Mouse (Mus musculus): ENCODE data around the gene Gm37240. TPM values are rescaled to one million over a fixed set of nuclear protein-coding genes. Genes with fewer than 3 reads are reported as not detected.

Gm37240 gene
- polyA plus RNA-seq, 1 experiment = 0.77 TPM

GRCm38 (mm10) chr3:84860669-84861068 lies 1026.6 kb downstream of the Gm37240 start:
- DNase-seq = no peak
- no peak for TF ChIP-seq POLR2A (IDR thresholded peaks at IDR 0.05; ENCODE audit: borderline replicate concordance, insufficient read depth, low read length)
- no peak for TF ChIP-seq CTCF (IDR thresholded peaks at IDR 0.05; ENCODE audit: borderline replicate concordance, insufficient read depth, low read depth, low read length)
- whole genome bisulfite sequencing = 91% methylated on average over 1 of the region's 1 CpGs

GRCm38 (mm10) chr3:84854440-84854839 lies 1032.9 kb downstream of the Gm37240 start:
- WGBS = 91% methylated on average over 1 of the region's 1 CpGs
- H3K27ac ChIP-seq (ENCODE audit: insufficient read depth, low read length) = no peak overlapping the region
- H3K4me3 ChIP-seq (replicated peaks; ENCODE audit: insufficient read depth, low read depth, low read length) = no peak overlapping the region
- no peaks in the 10 kb centered on the region for H3K27me3 ChIP-seq (ENCODE audit: control insufficient read depth, insufficient read depth, low read length)
- H3K4me1 ChIP-seq (ENCODE audit: control insufficient read depth, insufficient read depth, low read length) = no peaks in the 10 kb centered on the region
- DNase-seq = no peak
- TF ChIP-seq CTCF (IDR thresholded peaks at IDR 0.05; ENCODE audit: borderline replicate concordance, insufficient read depth, low read depth, low read length) (no peak), POLR2A (IDR thresholded peaks at IDR 0.05; ENCODE audit: borderline replicate concordance, insufficient read depth, low read length) (no peak)

More at GRCm38 (mm10) chr3:84860669-84861068, 1026.6 kb downstream of the Gm37240 start:
- Histone ChIP-seq H3K27ac (ENCODE audit: insufficient read depth, low read length) (no peak overlapping the region), H3K27me3 (ENCODE audit: control insufficient read depth, insufficient read depth, low read length) (no peaks in the 10 kb centered on the region), H3K4me1 (ENCODE audit: control insufficient read depth, insufficient read depth, low read length) (no peaks in the 10 kb centered on the region), H3K4me3 (replicated peaks; ENCODE audit: insufficient read depth, low read depth, low read length) (no peak overlapping the region)

GRCm38 (mm10) chr3:84852877-84853276 lies 1034.4 kb downstream of the Gm37240 start:
- Histone ChIP-seq H3K4me1 (ENCODE audit: control insufficient read depth, insufficient read depth, low read length) (no peaks in the 10 kb centered on the region), H3K27me3 (ENCODE audit: control insufficient read depth, insufficient read depth, low read length) (no peaks in the 10 kb centered on the region), H3K27ac (ENCODE audit: insufficient read depth, low read length) (no peak overlapping the region), H3K4me3 (replicated peaks; ENCODE audit: insufficient read depth, low read depth, low read length) (no peak overlapping the region)
- 87% methylated on average over 7 of the region's 7 CpGs for WGBS
- TF ChIP-seq CTCF (IDR thresholded peaks at IDR 0.05; ENCODE audit: borderline replicate concordance, insufficient read depth, low read depth, low read length) (no peak), POLR2A (IDR thresholded peaks at IDR 0.05; ENCODE audit: borderline replicate concordance, insufficient read depth, low read length) (no peak)
- DNase-seq = no peak

GRCm38 (mm10) chr3:84851801-84852200 lies 1035.5 kb downstream of the Gm37240 start:
- H3K4me1 ChIP-seq (ENCODE audit: control insufficient read depth, insufficient read depth, low read length) = no peaks in the 10 kb centered on the region
- WGBS = 70% methylated on average over 1 of the region's 1 CpGs
- no peak overlapping the region for H3K27ac ChIP-seq (ENCODE audit: insufficient read depth, low read length)

GRCm38 (mm10) chr3:84850418-84850817 lies 1036.9 kb downstream of the Gm37240 start:
- TF ChIP-seq CTCF (IDR thresholded peaks at IDR 0.05; ENCODE audit: borderline replicate concordance, insufficient read depth, low read depth, low read length) (no peak), POLR2A (IDR thresholded peaks at IDR 0.05; ENCODE audit: borderline replicate concordance, insufficient read depth, low read length) (no peak)
- WGBS = 91% methylated on average over 1 of the region's 1 CpGs

More at GRCm38 (mm10) chr3:84851801-84852200, 1035.5 kb downstream of the Gm37240 start:
- Histone ChIP-seq H3K27me3 (ENCODE audit: control insufficient read depth, insufficient read depth, low read length) (no peaks in the 10 kb centered on the region), H3K4me3 (replicated peaks; ENCODE audit: insufficient read depth, low read depth, low read length) (no peak overlapping the region)
- no peak for DNase-seq
- TF ChIP-seq POLR2A (IDR thresholded peaks at IDR 0.05; ENCODE audit: borderline replicate concordance, insufficient read depth, low read length) (no peak), CTCF (IDR thresholded peaks at IDR 0.05; ENCODE audit: borderline replicate concordance, insufficient read depth, low read depth, low read length) (no peak)

GRCm38 (mm10) chr3:84848798-84849197 lies 1038.5 kb downstream of the Gm37240 start:
- H3K4me1 ChIP-seq (ENCODE audit: control insufficient read depth, insufficient read depth, low read length) = no peaks in the 10 kb centered on the region
- H3K4me3 ChIP-seq (replicated peaks; ENCODE audit: insufficient read depth, low read depth, low read length) = no peak overlapping the region
- DNase-seq = no peak
- WGBS = 88% methylated on average over 4 of the region's 4 CpGs
- H3K27me3 ChIP-seq (ENCODE audit: control insufficient read depth, insufficient read depth, low read length) = no peaks in the 10 kb centered on the region
- TF ChIP-seq POLR2A (IDR thresholded peaks at IDR 0.05; ENCODE audit: borderline replicate concordance, insufficient read depth, low read length) (no peak), CTCF (IDR thresholded peaks at IDR 0.05; ENCODE audit: borderline replicate concordance, insufficient read depth, low read depth, low read length) (no peak)
- H3K27ac ChIP-seq (ENCODE audit: insufficient read depth, low read length) = no peak overlapping the region

More at GRCm38 (mm10) chr3:84850418-84850817, 1036.9 kb downstream of the Gm37240 start:
- DNase-seq = no peak
- no peaks in the 10 kb centered on the region for H3K4me1 ChIP-seq (ENCODE audit: control insufficient read depth, insufficient read depth, low read length)
- no peaks in the 10 kb centered on the region for H3K27me3 ChIP-seq (ENCODE audit: control insufficient read depth, insufficient read depth, low read length)
- H3K4me3 ChIP-seq (replicated peaks; ENCODE audit: insufficient read depth, low read depth, low read length) = no peak overlapping the region
- H3K27ac ChIP-seq (ENCODE audit: insufficient read depth, low read length) = no peak overlapping the region

- no peak overlapping the region for H3K27ac ChIP-seq (ENCODE audit: insufficient read depth, low read length)
- 21% methylated on average over 1 of the region's 1 CpGs for WGBS
- H3K4me3 ChIP-seq (replicated peaks; ENCODE audit: insufficient read depth, low read depth, low read length) = no peak overlapping the region
- no peaks in the 10 kb centered on the region for H3K27me3 ChIP-seq (ENCODE audit: control insufficient read depth, insufficient read depth, low read length)
- no peak for TF ChIP-seq POLR2A (IDR thresholded peaks at IDR 0.05; ENCODE audit: borderline replicate concordance, insufficient read depth, low read length)
- 0 out of 2 replicates have a peak, but pooled peaks have one; percentile 18 for TF ChIP-seq CTCF (IDR thresholded peaks at IDR 0.05; ENCODE audit: borderline replicate concordance, insufficient read depth, low read depth, low read length)
- peak in 1 of 2 experiments; percentile 56 for DNase-seq
- H3K4me1 ChIP-seq (ENCODE audit: control insufficient read depth, insufficient read depth, low read length) = no peaks in the 10 kb centered on the region
These were observed 1043.7 kb downstream of the Gm37240 start for GRCm38 (mm10) chr3:84843594-84843993.

- Histone ChIP-seq H3K27ac (ENCODE audit: insufficient read depth, low read length) (no peak overlapping the region), H3K4me1 (ENCODE audit: control insufficient read depth, insufficient read depth, low read length) (no peaks in the 10 kb centered on the region), H3K4me3 (replicated peaks; ENCODE audit: insufficient read depth, low read depth, low read length) (no peak overlapping the region), H3K27me3 (ENCODE audit: control insufficient read depth, insufficient read depth, low read length) (no peaks in the 10 kb centered on the region)
- no peak for TF ChIP-seq POLR2A (IDR thresholded peaks at IDR 0.05; ENCODE audit: borderline replicate concordance, insufficient read depth, low read length)
- no peak for DNase-seq
- WGBS = 90% methylated on average over 2 of the region's 2 CpGs
These were observed 1044.5 kb downstream of the Gm37240 start for GRCm38 (mm10) chr3:84842793-84843192.
